Mouse (Mus musculus) forebrain, embryonic 11.5 days (tissue): ENCODE results near the gene Gm20481. TPM values are rescaled to one million over a fixed set of nuclear protein-coding genes. Genes with fewer than 3 reads are reported as not detected.

Experiments used
- ATAC-seq: fragments of 200-750 bp; cut with Nextera tagmentation; replicated peaks from 2 replicates; pipeline ENCODE4 v1.8.0; 2017; ENCODE audit warnings: moderate TSS enrichment; ENCODE audit not compliant: low FRiP score
- DNase-seq: peaks from one replicate; pipeline ENCODE4 v3.0.0-alpha.2; 2017; ENCODE audit warnings: low spot score
- H3K27ac ChIP-seq: fragments of 300-500 bp; sonication (generic); 2 replicates; pipeline ENCODE4 v1.5.1; 2014; ENCODE audit warnings: low read depth, low read length
- H3K27me3 ChIP-seq: fragments of 300-500 bp; sonication (generic); 2 replicates; pipeline ENCODE4 v1.6.1; 2014; ENCODE audit warnings: mild to moderate bottlenecking, low read length, mixed read lengths; ENCODE audit not compliant: control insufficient read depth, insufficient read depth
- H3K36me3 ChIP-seq: fragments of 300-500 bp; sonication (generic); 2 replicates; pipeline ENCODE4 v1.6.1; 2014; ENCODE audit warnings: mild to moderate bottlenecking, low read length, moderate library complexity, mixed read lengths; ENCODE audit not compliant: control insufficient read depth, insufficient read depth
- H3K4me1 ChIP-seq: fragments of 300-500 bp; sonication (generic); replicated peaks from 2 replicates; pipeline ENCODE4 v1.6.1; 2014; ENCODE audit warnings: low read length, mixed read lengths; ENCODE audit not compliant: control insufficient read depth, insufficient read depth
- H3K4me2 ChIP-seq: fragments of 300-500 bp; sonication (generic); 2 replicates; pipeline ENCODE4 v1.6.1; 2014; ENCODE audit warnings: low read depth, mild to moderate bottlenecking, low read length, moderate library complexity, mixed read lengths; ENCODE audit not compliant: severe bottlenecking
- H3K4me3 ChIP-seq: fragments of 300-500 bp; sonication (generic); 2 replicates; pipeline ENCODE4 v1.5.1; 2014; ENCODE audit warnings: low read depth, low read length
- H3K9ac ChIP-seq: fragments of 300-500 bp; sonication (generic); 2 replicates; pipeline ENCODE4 v1.6.1; 2014; ENCODE audit warnings: low read length
- H3K9me3 ChIP-seq: fragments of 300-500 bp; sonication (generic); 2 replicates; pipeline ENCODE4 v1.6.1; 2016; ENCODE audit warnings: low read length, mixed read lengths; ENCODE audit not compliant: control insufficient read depth
- WGBS: fragments of 180-500 bp; shearing (Covaris S2); extraction: QIAGEN DNeasy Blood & Tissue Kit; methylation state at CpG from one replicate; pipeline ENCODE4 v1.1.7; 2014; 5-methylcytosine and 5-hydroxymethylcytosine counted together
- polyA plus RNA-seq: library from polyadenylated mRNA; unstranded; fragments of >200 nt; fragmentation: Nextera tagmentation; extraction: Ambion mirVana; gene quantifications from 2 replicates; pipeline ENCODE4 v1.2.1, GENCODE M21; 2014

The Gm20481 gene
- polyA plus RNA-seq, 1 experiment from 2014 or later, result not detected

GRCm38 (mm10) chr17:34934031-34934430, 35.7 kb upstream of the Gm20481 start:
- no peaks in the 10 kb centered on the region for H3K36me3 ChIP-seq
- no peak overlapping the region for H3K4me3 ChIP-seq
- no peak for DNase-seq
- H3K4me2 ChIP-seq, result no peak overlapping the region
- H3K27me3 ChIP-seq, result no peaks in the 10 kb centered on the region
- H3K9ac ChIP-seq, result no peak overlapping the region
- no peaks in the 10 kb centered on the region for H3K9me3 ChIP-seq
- ATAC-seq, result no peak
- 64% methylated on average over 24 of the region's 24 CpGs for WGBS
- H3K4me1 ChIP-seq, result 0 out of 2 replicates have a peak, but pooled peaks cover 4% of the 10 kb centered on the region
- no peak overlapping the region for H3K27ac ChIP-seq

GRCm38 (mm10) chr17:34934830-34935229, 34.9 kb upstream of the Gm20481 start:
- no peak overlapping the region for H3K4me2 ChIP-seq
- 0 out of 2 replicates have a peak, but pooled peaks cover 4% of the 10 kb centered on the region for H3K4me1 ChIP-seq
- no peak overlapping the region for H3K9ac ChIP-seq
- WGBS, result 56% methylated on average over 8 of the region's 8 CpGs
- no peak overlapping the region for H3K27ac ChIP-seq
- ATAC-seq, result no peak
- no peak overlapping the region for H3K4me3 ChIP-seq
- no peak for DNase-seq
- H3K9me3 ChIP-seq, result no peaks in the 10 kb centered on the region
- no peaks in the 10 kb centered on the region for H3K36me3 ChIP-seq
- H3K27me3 ChIP-seq, result no peaks in the 10 kb centered on the region

- Histone ChIP-seq H3K4me2 (no peak overlapping the region), H3K27me3 (no peaks in the 10 kb centered on the region), H3K4me1 (no peaks in the 10 kb centered on the region), H3K9me3 (no peaks in the 10 kb centered on the region), H3K27ac (no peak overlapping the region), H3K9ac (no peak overlapping the region), H3K36me3 (no peaks in the 10 kb centered on the region), H3K4me3 (no peak overlapping the region)
- ATAC-seq (no peak), DNase-seq (no peak)
- WGBS, result 84% methylated on average over 6 of the region's 6 CpGs
These were observed 31.7 kb upstream of the Gm20481 start for GRCm38 (mm10) chr17:34937960-34938505.

- 8% methylated on average over 15 of the region's 15 CpGs for WGBS
- peak; percentile 71; the same call in 1 of the 2 replicates for ATAC-seq
These were observed 28.2 kb upstream of the Gm20481 start for GRCm38 (mm10) chr17:34941344-34942041.

GRCm38 (mm10) chr17:34943128-34943815, 26.4 kb upstream of the Gm20481 start:
- Histone ChIP-seq H3K9ac (no peak overlapping the region; the same call in 1 of the 2 replicates), H3K27ac (no peak overlapping the region), H3K4me2 (no peak overlapping the region), H3K4me3 (no peak overlapping the region), H3K9me3 (no peaks in the 10 kb centered on the region), H3K4me1 (no peaks in the 10 kb centered on the region), H3K27me3 (no peaks in the 10 kb centered on the region), H3K36me3 (no peaks in the 10 kb centered on the region)
- 88% methylated on average over 4 of the region's 4 CpGs for WGBS
- ATAC-seq (no peak), DNase-seq (no peak)

More at GRCm38 (mm10) chr17:34941344-34942041, 28.2 kb upstream of the Gm20481 start:
- H3K4me2 ChIP-seq, result peak overlapping the region; percentile 43
- peak overlapping the region; percentile 51 for H3K9ac ChIP-seq
- H3K4me1 ChIP-seq, result no peaks in the 10 kb centered on the region
- peak overlapping the region; percentile 22 for H3K4me3 ChIP-seq
- peak; percentile 78 for DNase-seq
- H3K9me3 ChIP-seq, result no peaks in the 10 kb centered on the region
- H3K27ac ChIP-seq, result no peak overlapping the region
- H3K36me3 ChIP-seq, result no peaks in the 10 kb centered on the region
- H3K27me3 ChIP-seq, result no peaks in the 10 kb centered on the region

- Histone ChIP-seq H3K4me2 (no peak overlapping the region), H3K27me3 (no peaks in the 10 kb centered on the region), H3K27ac (no peak overlapping the region), H3K4me1 (no peaks in the 10 kb centered on the region), H3K4me3 (no peak overlapping the region), H3K9ac (no peak overlapping the region), H3K36me3 (peaks cover under 1% of the 10 kb centered on the region; the same call in 1 of the 2 replicates), H3K9me3 (no peaks in the 10 kb centered on the region)
- ATAC-seq, result no peak
- DNase-seq, result no peak
These were observed 25.4 kb upstream of the Gm20481 start for GRCm38 (mm10) chr17:34944362-34944761.

- DNase-seq (no peak), ATAC-seq (no peak)
- Histone ChIP-seq H3K36me3 (peaks cover 11% of the 10 kb centered on the region; the same call in 1 of the 2 replicates), H3K9me3 (no peaks in the 10 kb centered on the region), H3K4me2 (no peak overlapping the region), H3K27ac (no peak overlapping the region), H3K4me1 (peaks cover 6% of the 10 kb centered on the region; the same call in 1 of the 2 replicates), H3K27me3 (no peaks in the 10 kb centered on the region), H3K9ac (no peak overlapping the region), H3K4me3 (no peak overlapping the region)
- 87% methylated on average over 5 of the region's 5 CpGs for WGBS
These were observed 23.1 kb upstream of the Gm20481 start for GRCm38 (mm10) chr17:34946486-34947140.

GRCm38 (mm10) chr17:34947606-34948005, 22.1 kb upstream of the Gm20481 start:
- Histone ChIP-seq H3K27ac (no peak overlapping the region), H3K36me3 (peaks cover 11% of the 10 kb centered on the region; the same call in 1 of the 2 replicates), H3K27me3 (no peaks in the 10 kb centered on the region), H3K9me3 (no peaks in the 10 kb centered on the region), H3K4me3 (no peak overlapping the region), H3K9ac (no peak overlapping the region), H3K4me1 (peaks cover 6% of the 10 kb centered on the region; the same call in 1 of the 2 replicates), H3K4me2 (no peak overlapping the region)
- ATAC-seq (no peak), DNase-seq (no peak)
- WGBS, result 33% methylated on average over 8 of the region's 8 CpGs
